Mouse (Mus musculus): Measurements from ENCODE around the gene Gm29797.

DNA sequence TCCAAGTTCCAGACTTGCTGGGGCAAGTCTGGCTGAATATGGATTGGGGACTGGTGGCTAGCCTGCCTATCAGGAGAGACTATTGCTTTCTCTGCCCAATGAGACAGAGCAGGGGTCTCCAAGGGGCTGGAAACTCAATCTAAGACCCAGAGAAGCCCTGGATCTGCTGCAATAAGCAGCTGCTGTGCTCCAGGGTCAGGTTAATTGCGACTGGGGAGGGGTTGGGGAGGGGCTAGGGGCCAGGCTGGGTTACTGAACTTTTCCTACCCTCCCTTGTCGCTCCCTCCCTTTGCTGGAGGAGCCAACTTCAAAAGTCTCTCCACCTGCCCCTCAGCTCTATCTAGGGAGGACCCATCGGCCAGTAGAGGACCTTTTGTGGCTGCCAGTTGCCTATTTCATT, at the start of gene Gm29797:
- TF ChIP-seq CTCF (IDR thresholded peaks at IDR 0.05; ENCODE audit: borderline replicate concordance, insufficient read depth, low read depth, low read length): no peak
- TF ChIP-seq POLR2A (IDR thresholded peaks at IDR 0.05; ENCODE audit: borderline replicate concordance, insufficient read depth, low read length): no peak

Measured in cerebellum, adult 2 months (tissue).